In genomic region chr5:92128570-92128969, GRCm38 (mm10) we compare ENCODE assay signal across 8 mouse cellular contexts. TPM values are rescaled to one million over a fixed set of nuclear protein-coding genes. Genes with fewer than 3 reads are reported as not detected.
DNase-seq lines count a peak whose midpoint lies in the region; ATAC-seq and TF ChIP-seq lines count a peak whose summit lies in the region.

No protein-coding gene starts in this region.

- no peaks in the 10 kb centered on the region for H3K9me3 ChIP-seq in midbrain, embryonic 11.5 days (ENCODE audit: control insufficient read depth, low read length)
- no peaks in the 10 kb centered on the region for H3K9me3 ChIP-seq in midbrain, embryonic 15.5 days
- H3K9me3 ChIP-seq in hindbrain, embryonic 15.5 days, result no peaks in the 10 kb centered on the region
- H3K9me3 ChIP-seq in lung, embryonic 14.5 days (ENCODE audit: low read depth, low read length), result no peaks in the 10 kb centered on the region

- no peaks in the 10 kb centered on the region for H3K27me3 ChIP-seq in midbrain, embryonic 11.5 days (ENCODE audit: control insufficient read depth, insufficient read depth, low read length)
- no peaks in the 10 kb centered on the region for H3K27me3 ChIP-seq in midbrain, embryonic 15.5 days (replicated peaks)
- H3K27me3 ChIP-seq in hindbrain, embryonic 15.5 days, result no peaks in the 10 kb centered on the region
- no peaks in the 10 kb centered on the region for H3K27me3 ChIP-seq in lung, embryonic 14.5 days (ENCODE audit: insufficient read depth, low read length)

- H3K4me3 ChIP-seq in midbrain, embryonic 11.5 days (ENCODE audit: low read depth, low read length), result no peak overlapping the region
- H3K4me3 ChIP-seq in midbrain, embryonic 15.5 days, result no peak overlapping the region
- H3K4me3 ChIP-seq in hindbrain, embryonic 15.5 days, result no peak overlapping the region
- no peak overlapping the region for H3K4me3 ChIP-seq in lung, embryonic 14.5 days (ENCODE audit: low read depth, low read length)

- WGBS in midbrain, embryonic 11.5 days, result 15% methylated on average over 8 of the region's 8 CpGs
- 14% methylated on average over 8 of the region's 8 CpGs for WGBS in midbrain, embryonic 15.5 days
- WGBS in hindbrain, embryonic 15.5 days, result 19% methylated on average over 8 of the region's 8 CpGs
- 16% methylated on average over 8 of the region's 8 CpGs for WGBS in lung, embryonic 14.5 days

- no peak for TF ChIP-seq CTCF in lung, embryonic 14.5 days (IDR thresholded peaks at IDR 0.05; ENCODE audit: low read depth)

- H3K27ac ChIP-seq in midbrain, embryonic 11.5 days (ENCODE audit: low read depth, low read length), result no peak overlapping the region
- H3K27ac ChIP-seq in midbrain, embryonic 15.5 days, result no peak overlapping the region
- 0 out of 2 replicates have a peak overlapping the region, but pooled peaks have one; percentile 15 for H3K27ac ChIP-seq in hindbrain, embryonic 15.5 days (replicated peaks)
- H3K27ac ChIP-seq in lung, embryonic 14.5 days (ENCODE audit: low read depth), result no peak overlapping the region

- H3K36me3 ChIP-seq in midbrain, embryonic 11.5 days (ENCODE audit: control insufficient read depth, insufficient read depth, low read length), result no peaks in the 10 kb centered on the region
- H3K36me3 ChIP-seq in midbrain, embryonic 15.5 days (replicated peaks), result 0 out of 2 replicates have a peak, but pooled peaks cover 8% of the 10 kb centered on the region
- 0 out of 2 replicates have a peak, but pooled peaks cover 2% of the 10 kb centered on the region for H3K36me3 ChIP-seq in hindbrain, embryonic 15.5 days
- H3K36me3 ChIP-seq in lung, embryonic 14.5 days (ENCODE audit: insufficient read depth), result no peaks in the 10 kb centered on the region

- H3K9ac ChIP-seq in midbrain, embryonic 11.5 days (ENCODE audit: low read length), result no peak overlapping the region
- no peak overlapping the region for H3K9ac ChIP-seq in midbrain, embryonic 15.5 days
- H3K9ac ChIP-seq in hindbrain, embryonic 15.5 days, result no peak overlapping the region
- H3K9ac ChIP-seq in lung, embryonic 14.5 days, result no peak overlapping the region

- peak overlapping the region; percentile 22; the same call in 1 of the 2 replicates for H3K4me2 ChIP-seq in midbrain, embryonic 11.5 days
- H3K4me2 ChIP-seq in midbrain, embryonic 15.5 days, result no peak overlapping the region
- H3K4me2 ChIP-seq in hindbrain, embryonic 15.5 days, result no peak overlapping the region
- peak overlapping the region; percentile 27; the same call in 1 of the 2 replicates for H3K4me2 ChIP-seq in lung, embryonic 14.5 days

- intact Hi-C loops in left cerebral cortex, postnatal 4 days (cut with DNase I), result no loop called here

- H3K4me1 ChIP-seq in midbrain, embryonic 11.5 days (ENCODE audit: control insufficient read depth, insufficient read depth, low read length), result no peaks in the 10 kb centered on the region
- no peaks in the 10 kb centered on the region for H3K4me1 ChIP-seq in midbrain, embryonic 15.5 days
- H3K4me1 ChIP-seq in hindbrain, embryonic 15.5 days (replicated peaks), result no peaks in the 10 kb centered on the region
- H3K4me1 ChIP-seq in lung, embryonic 14.5 days (ENCODE audit: insufficient read depth), result no peaks in the 10 kb centered on the region

- peak; percentile 75 for ATAC-seq in midbrain, embryonic 11.5 days (ENCODE audit: low FRiP score)
- ATAC-seq in midbrain, embryonic 15.5 days (replicated peaks), result no peak; the same call in 1 of the 2 replicates
- ATAC-seq in hindbrain, embryonic 15.5 days (ENCODE audit: low FRiP score, low read depth), result no peak
- ATAC-seq in lung, embryonic 14.5 days (ENCODE audit: insufficient read depth), result peak; percentile 78; the same call in 1 of the 2 replicates

- no peak for DNase-seq in midbrain, embryonic 11.5 days (ENCODE audit: low spot score, missing footprints)
- peak; percentile 67 for DNase-seq in embryo, embryonic 11 days
- DNase-seq in lung, embryonic 14.5 days, result peak; percentile 72
- DNase-seq in skeletal muscle tissue, adult 2 months (ENCODE audit: low read depth, low spot score), result peak; percentile 48
- DNase-seq in left cerebral cortex, postnatal 4 days, result no peak
- DNase-seq in right cerebral cortex, adult 18-20 months, result no peak

RNA-seq across cellular contexts. Expression of gene Uso1, which starts 9.2 kb away (rescaled TPM):
- polyA plus RNA-seq in midbrain, embryonic 11.5 days (2014; fragmentation: Nextera tagmentation; extraction: Ambion mirVana), result 25.9 and 29.4 TPM in 2 replicates
- polyA plus RNA-seq in midbrain, embryonic 15.5 days (2015; fragmentation: Nextera tagmentation; extraction: Ambion mirVana), result 42.1 and 42.5 TPM in 2 replicates
- 38.7 and 44.6 TPM in 2 replicates for polyA plus RNA-seq in hindbrain, embryonic 15.5 days (2015; fragmentation: Nextera tagmentation; extraction: Ambion mirVana)
- 27.8 and 28.1 TPM in 2 replicates for polyA plus RNA-seq in lung, embryonic 14.5 days (2014; fragmentation: Nextera tagmentation; extraction: Ambion mirVana)
- total RNA-seq in left cerebral cortex, postnatal 4 days (2021), result 10 to 100 TPM; 62.2 to 65.0 TPM

RNA-seq across cellular contexts. Expression of gene G3bp2, which starts 45.1 kb away (rescaled TPM):
- 292 and 298 TPM in 2 replicates for polyA plus RNA-seq in midbrain, embryonic 11.5 days (2014; fragmentation: Nextera tagmentation; extraction: Ambion mirVana)
- polyA plus RNA-seq in midbrain, embryonic 15.5 days (2015; fragmentation: Nextera tagmentation; extraction: Ambion mirVana), result 330 and 368 TPM in 2 replicates
- polyA plus RNA-seq in hindbrain, embryonic 15.5 days (2015; fragmentation: Nextera tagmentation; extraction: Ambion mirVana), result 325 and 337 TPM in 2 replicates
- 165 and 166 TPM in 2 replicates for polyA plus RNA-seq in lung, embryonic 14.5 days (2014; fragmentation: Nextera tagmentation; extraction: Ambion mirVana)
- total RNA-seq in left cerebral cortex, postnatal 4 days (2021), result 100 to 1,000 TPM; 201 to 203 TPM

Comparison
In these comparisons a context has a peak if more than half of its experiments do, and no peak if none do; other contexts are left out.
1. ATAC-seq: peak in midbrain, embryonic 11.5 days (single experiment) and lung, embryonic 14.5 days (single experiment); none in midbrain, embryonic 15.5 days (single experiment) and hindbrain, embryonic 15.5 days (single experiment).
2. H3K4me2 ChIP-seq: peak in midbrain, embryonic 11.5 days (single experiment) and lung, embryonic 14.5 days (single experiment); none in midbrain, embryonic 15.5 days (single experiment) and hindbrain, embryonic 15.5 days (single experiment).
3. DNase-seq: peak in embryo, embryonic 11 days (single experiment), lung, embryonic 14.5 days (single experiment) and skeletal muscle tissue, adult 2 months (single experiment); none in midbrain, embryonic 11.5 days (single experiment), left cerebral cortex, postnatal 4 days (single experiment) and right cerebral cortex, adult 18-20 months (single experiment).